Mouse (Mus musculus): ENCODE measurements around the gene Alad.

DNA sequence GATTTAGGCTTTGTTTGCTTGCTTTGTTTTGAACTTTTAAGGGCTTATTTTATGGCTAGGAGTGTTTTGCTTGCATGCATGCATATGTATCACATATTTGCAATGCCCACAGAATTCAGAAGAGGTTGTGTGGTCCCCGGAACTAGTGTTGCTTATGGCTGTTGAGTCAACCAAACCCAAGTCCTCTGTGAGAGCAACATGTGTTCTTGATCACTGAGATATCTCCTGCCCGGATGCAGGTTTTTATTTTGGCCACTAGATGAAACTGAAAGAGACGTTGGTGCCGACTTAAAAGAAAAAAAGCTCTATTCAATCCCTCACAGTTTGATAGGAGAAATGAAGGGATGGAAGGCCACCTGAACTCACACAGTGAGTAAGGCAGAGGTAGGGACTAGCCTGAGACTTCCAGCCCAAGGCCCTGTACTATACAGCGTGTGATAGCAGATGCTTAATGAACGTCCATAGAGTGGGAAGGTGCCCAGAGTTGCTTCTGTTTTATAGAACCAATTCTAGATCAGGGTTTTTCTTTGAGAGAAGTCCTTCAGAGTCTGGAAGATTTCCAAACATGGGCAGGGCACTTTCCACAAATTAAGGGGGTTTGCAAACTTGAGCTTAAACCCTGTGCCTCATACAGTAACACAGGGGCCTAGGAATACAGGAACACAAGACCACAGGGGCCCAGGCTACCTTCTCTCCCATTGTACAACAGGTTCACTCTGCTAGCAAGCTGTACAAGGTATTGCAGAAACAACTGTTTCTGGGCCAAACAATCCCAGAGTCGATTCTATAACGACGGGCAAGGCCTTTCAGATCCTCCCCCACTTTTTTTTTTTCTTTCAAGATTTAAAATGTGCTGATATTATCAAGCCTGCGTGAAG, 1.9 kb downstream of the Alad start:
- no peak for TF ChIP-seq CTCF (IDR thresholded peaks at IDR 0.05)
- TF ChIP-seq EP300 (IDR thresholded peaks at IDR 0.05), result no peak

Data from lung, postnatal 0 days (tissue).